Mouse (Mus musculus): ENCODE results near the gene Myo3b.

GRCm38 (mm10) chr2:70025711-70026110 lies 13.2 kb upstream of the Myo3b start:
- no peak for TF ChIP-seq POLR2A (IDR thresholded peaks at IDR 0.05; ENCODE audit: low read depth, low read length)
- TF ChIP-seq CTCF (IDR thresholded peaks at IDR 0.05; ENCODE audit: borderline replicate concordance, insufficient read depth, low read length), result no peak

Data from embryonic fibroblast, embryonic 13.5 days (primary cell).